Mouse (Mus musculus) lung, adult 2 months (tissue): ENCODE results near the gene 1700025F22Rik.
"Not testable (repeated sequence)": the region's sequence is repeated elsewhere in the genome, so short reads cannot be mapped to it uniquely, and the experiment has no call there.

ENCODE experiments used
- CTCF ChIP-seq: fragments of 200-500 bp; IDR thresholded peaks from 2 replicates; pipeline ENCODE4 v1.5.1; 2011; ENCODE audit warnings: mild to moderate bottlenecking, low read length, control low read depth; ENCODE audit not compliant: insufficient read depth
- POLR2A ChIP-seq: fragments of 200-500 bp; IDR thresholded peaks from 2 replicates; pipeline ENCODE4 v1.6.1; 2011; ENCODE audit warnings: low read depth, mild to moderate bottlenecking, control low read depth, low read length, borderline replicate concordance; ENCODE audit errors: extremely low read depth

DNA sequence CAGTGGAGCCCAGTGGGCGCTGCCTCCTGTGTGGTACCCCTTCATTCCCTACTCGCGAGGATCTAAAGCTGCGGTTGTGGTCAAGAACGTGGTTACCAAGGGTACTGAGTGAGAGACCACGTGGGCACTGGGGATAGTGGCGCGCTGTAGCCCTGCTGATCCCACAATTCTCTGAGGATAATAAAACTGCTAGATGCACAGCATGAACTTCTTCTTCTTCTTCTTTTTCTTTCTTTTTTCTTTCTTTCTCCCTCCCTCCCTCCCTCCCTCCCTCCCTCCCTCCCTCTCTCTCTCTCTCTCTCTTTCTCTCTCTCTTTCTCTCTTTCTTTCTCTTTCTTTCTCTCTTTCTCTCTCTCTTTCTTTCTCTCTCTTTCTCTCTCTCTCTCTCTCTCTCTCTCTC lies 34.3 kb downstream of the 1700025F22Rik start, which contains the start of gene 1700017D01Rik:
- TF ChIP-seq POLR2A, CTCF: not testable (repeated sequence)
